Mouse (Mus musculus): ENCODE data around the gene Hspbap1. TPM values are rescaled to one million over a fixed set of nuclear protein-coding genes. Genes with fewer than 3 reads are reported as not detected.

The Hspbap1 gene
- total and polyA plus RNA-seq, 3 experiments = 13.6 to 15.9 (median 15.3) TPM

DNA sequence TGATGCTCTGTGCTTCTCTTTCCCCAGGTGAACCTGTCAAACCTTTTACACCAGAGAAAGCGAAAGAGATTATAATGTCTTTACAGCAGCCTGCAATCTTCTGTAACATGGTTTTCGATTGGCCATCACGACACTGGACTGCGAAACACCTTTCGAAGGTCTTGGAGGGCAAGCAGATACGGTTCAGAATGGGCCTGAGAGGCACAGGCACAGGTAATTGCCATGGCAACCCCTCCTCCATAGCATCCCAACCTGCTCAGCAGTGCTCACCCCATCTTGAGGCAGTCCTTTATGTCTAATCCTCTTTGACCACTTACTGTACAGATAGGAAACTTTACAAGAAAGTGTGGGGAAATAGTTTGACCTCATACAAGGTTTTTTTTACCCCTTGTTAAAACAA lies 17.0 kb downstream of the Hspbap1 start:
- no peak for DNase-seq (ENCODE audit: extremely low read depth)
- in situ Hi-C loops (cut with MboI; ENCODE audit: low pct_ligation_motif_present, low pct_unique_long_range_greater_than_20kb, low sequenced_read_pairs) = no loop called here
- no peaks in the 10 kb centered on the region for H3K79me2 ChIP-seq (replicated peaks; ENCODE audit: control insufficient read depth, extremely low read depth, insufficient read depth, poor library complexity, severe bottlenecking)
- dilution Hi-C loops (cut with MboI; ENCODE audit: extremely low pct_ligation_motif_present, extremely low pct_unique_long_range_greater_than_20kb, low sequenced_read_pairs) = no loop called here
- no peaks in the 10 kb centered on the region for H3K27me3 ChIP-seq (replicated peaks)
- peaks cover 17 to 47% of the 10 kb centered on the region in 2 experiments for H3K36me3 ChIP-seq (replicated peaks in 1 of 2; ENCODE audit: control insufficient read depth in 1 of 2, insufficient read depth in 1 of 2, low read length in 1 of 2)
- H3K27ac ChIP-seq (ENCODE audit: insufficient read depth, low read depth) = no peak overlapping the region
- H3K9me3 ChIP-seq (replicated peaks; ENCODE audit: low read length) = no peaks in the 10 kb centered on the region
- no peak overlapping the region for H3K4me2 ChIP-seq (ENCODE audit: insufficient read depth, low read depth, poor library complexity, severe bottlenecking)
- no peak overlapping the region for H3K4me3 ChIP-seq (replicated peaks in 1 of 3; ENCODE audit: low read depth in 2 of 3, low read length in 2 of 3, poor library complexity in 1 of 3)
- H3K4me1 ChIP-seq (ENCODE audit: control insufficient read depth in 1 of 2, insufficient read depth in 2 of 2) = peaks cover 7 to 20% of the 10 kb centered on the region in 2 experiments; a peak in 3 of 4 replicates
- H3K9ac ChIP-seq (ENCODE audit: insufficient read depth, low read depth) = no peak overlapping the region
- TF ChIP-seq POLR2A (IDR thresholded peaks at IDR 0.05; ENCODE audit: low read depth, low read length) (no peak), JUND (conservative IDR thresholded peaks at IDR 0.05; ENCODE audit: low read depth, low read length) (no peak), MAFK (IDR thresholded peaks at IDR 0.05; ENCODE audit: insufficient replicate concordance, low read length) (no peak), TCF12 (IDR thresholded peaks at IDR 0.05; ENCODE audit: low read depth, low read length) (no peak), KAT2A (IDR thresholded peaks at IDR 0.05; ENCODE audit: insufficient replicate concordance, low read length) (no peak), MEF2A (IDR thresholded peaks at IDR 0.05; ENCODE audit: borderline replicate concordance, low read depth, low read length) (no peak), RCOR1 (conservative IDR thresholded peaks at IDR 0.05; ENCODE audit: low read depth, low read length) (no peak), HCFC1 (IDR thresholded peaks at IDR 0.05; ENCODE audit: low read depth, low read length) (no peak), MAZ (IDR thresholded peaks at IDR 0.05; ENCODE audit: low read depth, low read length) (no peak), ZC3H11A (IDR thresholded peaks at IDR 0.05; ENCODE audit: low read depth, low read length) (no peak), POLR2AphosphoS2 (IDR thresholded peaks at IDR 0.05; ENCODE audit: low read depth, low read length) (no peak), TBP (conservative IDR thresholded peaks at IDR 0.05; ENCODE audit: low read depth, low read length) (no peak), SMC3 (IDR thresholded peaks at IDR 0.05; ENCODE audit: low read depth, low read length) (no peak), NRF1 (IDR thresholded peaks at IDR 0.05; ENCODE audit: low read depth, low read length) (no peak), NELFE (IDR thresholded peaks at IDR 0.05; ENCODE audit: low read depth, low read length) (no peak), ZMIZ1 (IDR thresholded peaks at IDR 0.05; ENCODE audit: low read depth, low read length) (no peak), ZNF384 (IDR thresholded peaks at IDR 0.05; ENCODE audit: low read depth, low read length) (no peak), CTCF (conservative IDR thresholded peaks at IDR 0.05 in 1 of 2, IDR thresholded peaks at IDR 0.05 in 1 of 2; ENCODE audit: low read depth in 2 of 2, low read length in 2 of 2) (no peak)

GRCm38 (mm10) chr16:35787568-35788189 lies 17.5 kb downstream of the Hspbap1 start:
- no peak for DNase-seq (ENCODE audit: extremely low read depth)
- Histone ChIP-seq H3K4me3 (replicated peaks in 1 of 3; ENCODE audit: low read depth in 2 of 3, low read length in 2 of 3, poor library complexity in 1 of 3) (no peak overlapping the region), H3K27ac (ENCODE audit: insufficient read depth, low read depth) (no peak overlapping the region), H3K36me3 (replicated peaks in 1 of 2; ENCODE audit: control insufficient read depth in 1 of 2, insufficient read depth in 1 of 2, low read length in 1 of 2) (peaks cover 17 to 47% of the 10 kb centered on the region in 2 experiments), H3K4me1 (ENCODE audit: control insufficient read depth in 1 of 2, insufficient read depth in 2 of 2) (peaks cover 7 to 17% of the 10 kb centered on the region in 2 experiments; a peak in 3 of 4 replicates), H3K9me3 (replicated peaks; ENCODE audit: low read length) (no peaks in the 10 kb centered on the region), H3K4me2 (ENCODE audit: insufficient read depth, low read depth, poor library complexity, severe bottlenecking) (no peak overlapping the region), H3K27me3 (replicated peaks) (no peaks in the 10 kb centered on the region), H3K79me2 (replicated peaks; ENCODE audit: control insufficient read depth, extremely low read depth, insufficient read depth, poor library complexity, severe bottlenecking) (no peaks in the 10 kb centered on the region), H3K9ac (ENCODE audit: insufficient read depth, low read depth) (no peak overlapping the region)
- dilution Hi-C loops (cut with MboI; ENCODE audit: extremely low pct_ligation_motif_present, extremely low pct_unique_long_range_greater_than_20kb, low sequenced_read_pairs) (no loop called here), in situ Hi-C loops (cut with MboI; ENCODE audit: low pct_ligation_motif_present, low pct_unique_long_range_greater_than_20kb, low sequenced_read_pairs) (no loop called here)
- TF ChIP-seq TBP (conservative IDR thresholded peaks at IDR 0.05; ENCODE audit: low read depth, low read length) (no peak), MAZ (IDR thresholded peaks at IDR 0.05; ENCODE audit: low read depth, low read length) (no peak), POLR2A (IDR thresholded peaks at IDR 0.05; ENCODE audit: low read depth, low read length) (no peak), ZKSCAN1 (IDR thresholded peaks at IDR 0.05; ENCODE audit: borderline replicate concordance, low read depth, low read length) (no peak), MYC (IDR thresholded peaks at IDR 0.05; ENCODE audit: low read depth, low read length) (no peak), ETS1 (conservative IDR thresholded peaks at IDR 0.05; ENCODE audit: low read depth, low read length) (no peak), CHD2 (IDR thresholded peaks at IDR 0.05; ENCODE audit: low read length) (no peak), MEF2A (IDR thresholded peaks at IDR 0.05; ENCODE audit: borderline replicate concordance, low read depth, low read length) (no peak), ZMIZ1 (IDR thresholded peaks at IDR 0.05; ENCODE audit: low read depth, low read length) (no peak), SMC3 (IDR thresholded peaks at IDR 0.05; ENCODE audit: low read depth, low read length) (no peak), RCOR1 (conservative IDR thresholded peaks at IDR 0.05; ENCODE audit: low read depth, low read length) (no peak), KAT2A (IDR thresholded peaks at IDR 0.05; ENCODE audit: insufficient replicate concordance, low read length) (no peak), CHD1 (IDR thresholded peaks at IDR 0.05; ENCODE audit: low read depth, low read length) (no peak), MXI1 (IDR thresholded peaks at IDR 0.05; ENCODE audit: low read depth, low read length) (no peak), MAFK (IDR thresholded peaks at IDR 0.05; ENCODE audit: insufficient replicate concordance, low read length) (no peak), ZC3H11A (IDR thresholded peaks at IDR 0.05; ENCODE audit: low read depth, low read length) (no peak), CTCF (conservative IDR thresholded peaks at IDR 0.05 in 1 of 2, IDR thresholded peaks at IDR 0.05 in 1 of 2; ENCODE audit: low read depth in 2 of 2, low read length in 2 of 2) (no peak), ELF1 (IDR thresholded peaks at IDR 0.05; ENCODE audit: low read depth, low read length) (no peak)

Measured in CH12.LX (cell line).